Comparison of ENCODE assay signal across 8 mouse cellular contexts in the genomic region with DNA sequence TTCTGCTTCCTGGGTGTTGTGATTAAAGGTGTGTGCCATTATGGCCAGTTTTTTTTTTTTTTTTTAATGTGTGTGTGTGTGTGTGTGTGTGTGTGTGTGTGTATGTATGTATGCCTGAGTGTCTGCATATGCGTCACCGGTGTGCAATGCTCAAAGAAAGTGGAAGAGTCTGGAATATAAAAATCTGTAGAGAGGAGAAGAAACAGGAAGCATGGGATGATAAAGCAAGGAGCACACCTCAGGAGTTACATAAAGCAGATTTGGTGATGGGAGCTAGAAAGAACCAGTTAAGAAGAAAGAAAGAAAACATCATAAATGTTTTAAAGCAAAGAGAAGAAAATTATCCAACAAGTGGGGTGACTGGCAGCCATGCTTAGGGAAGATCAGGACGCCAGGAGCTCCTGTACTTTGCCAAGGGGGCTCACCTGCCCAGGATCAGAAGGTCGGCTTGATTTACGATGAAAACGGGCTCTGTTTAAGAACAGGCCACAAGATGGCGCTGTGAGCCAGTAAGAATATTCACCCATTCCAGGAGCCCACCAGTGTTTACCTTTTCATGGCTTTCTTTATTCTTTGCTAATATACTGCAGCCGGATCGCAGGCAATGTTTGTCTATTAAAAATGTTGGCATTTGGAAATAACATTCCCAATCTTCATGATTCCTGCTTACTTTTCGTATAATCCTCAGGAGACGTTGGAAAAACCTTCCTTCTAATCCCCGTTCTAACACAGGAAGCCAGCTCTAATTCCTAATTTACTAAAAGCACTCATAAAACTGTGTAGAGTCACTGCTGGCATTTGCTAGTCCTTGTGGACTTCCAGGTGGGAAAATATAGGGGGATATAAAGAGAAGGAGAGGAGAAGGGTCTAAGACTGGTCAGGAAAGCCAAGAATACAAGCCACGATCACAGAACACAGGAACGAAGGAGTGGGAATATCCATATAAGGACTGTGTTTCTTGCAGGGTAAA.
A peak's percentile ranks its signal among the peaks of the same experiment; 100 is the strongest.
DNase-seq lines count a peak whose midpoint lies in the region; ATAC-seq lines count a peak whose summit lies in the region.

No protein-coding gene starts in this region.

- H3K4me1 ChIP-seq in forebrain, embryonic 10.5 days = peaks cover 10% of the 10 kb centered on the region
- peaks cover 6% of the 10 kb centered on the region; the same call in 1 of the 2 replicates for H3K4me1 ChIP-seq in hindbrain, embryonic 15.5 days (replicated peaks)

- DNase-seq in CD4-positive, CD25-positive, alpha-beta regulatory T cell, adult 2 months (ENCODE audit: low read depth, low spot score) = peak; percentile 60
- DNase-seq in brain, embryonic 18.5 days (ENCODE audit: low read depth, low spot score) = peak; percentile 66
- DNase-seq in forebrain, embryonic 10.5 days (ENCODE audit: extremely low spot score, low spot score) = peak; percentile 72
- peak; percentile 64 to 87 for DNase-seq in layer of hippocampus, postnatal 25 days (ENCODE audit: extremely low spot score in 1 of 2, low spot score in 1 of 2)
- DNase-seq in lung, postnatal 4 days = peak; percentile 24 to 65
- peak; percentile 61 for DNase-seq in right cerebral cortex, postnatal 25 days

- H3K9ac ChIP-seq in hindbrain, embryonic 15.5 days = 0 out of 2 replicates have a peak overlapping the region, but pooled peaks have one; percentile 21

- whole genome bisulfite sequencing in forebrain, embryonic 10.5 days = 39% methylated on average over 14 of the region's 14 CpGs
- 29% methylated on average over 14 of the region's 14 CpGs for WGBS in hindbrain, embryonic 15.5 days

- H3K4me3 ChIP-seq in forebrain, embryonic 10.5 days = no peak overlapping the region
- no peak overlapping the region for H3K4me3 ChIP-seq in hindbrain, embryonic 15.5 days

- no peak overlapping the region for H3K27ac ChIP-seq in forebrain, embryonic 10.5 days
- H3K27ac ChIP-seq in hindbrain, embryonic 15.5 days (replicated peaks) = 0 out of 2 replicates have a peak overlapping the region, but pooled peaks have one; percentile 46

- no peaks in the 10 kb centered on the region for H3K36me3 ChIP-seq in forebrain, embryonic 10.5 days (replicated peaks)
- no peaks in the 10 kb centered on the region for H3K36me3 ChIP-seq in hindbrain, embryonic 15.5 days

- H3K27me3 ChIP-seq in forebrain, embryonic 10.5 days (ENCODE audit: poor library complexity, severe bottlenecking) = peaks cover 19% of the 10 kb centered on the region
- no peaks in the 10 kb centered on the region for H3K27me3 ChIP-seq in hindbrain, embryonic 15.5 days

- H3K9me3 ChIP-seq in forebrain, embryonic 10.5 days = no peaks in the 10 kb centered on the region
- H3K9me3 ChIP-seq in hindbrain, embryonic 15.5 days = no peaks in the 10 kb centered on the region

- H3K4me2 ChIP-seq in hindbrain, embryonic 15.5 days = peak overlapping the region; percentile 40

- ATAC-seq in CD4-positive, CD25-positive, alpha-beta regulatory T cell, adult 4 months = no peak
- peak; percentile 76 for ATAC-seq in hindbrain, embryonic 15.5 days (ENCODE audit: low FRiP score, low read depth)
